Mouse (Mus musculus) CH12F3 (cell line): ENCODE results near the gene Igf1r.

Experiments
- in situ Hi-C: fragments of 300-500 bp; cut with MboI; formaldehyde crosslinking; loops from 2 replicates; pipeline ENCODE4 v1.14.3; 2020; ENCODE audit warnings: low sequenced_read_pairs

Gene Igf1r

DNA sequence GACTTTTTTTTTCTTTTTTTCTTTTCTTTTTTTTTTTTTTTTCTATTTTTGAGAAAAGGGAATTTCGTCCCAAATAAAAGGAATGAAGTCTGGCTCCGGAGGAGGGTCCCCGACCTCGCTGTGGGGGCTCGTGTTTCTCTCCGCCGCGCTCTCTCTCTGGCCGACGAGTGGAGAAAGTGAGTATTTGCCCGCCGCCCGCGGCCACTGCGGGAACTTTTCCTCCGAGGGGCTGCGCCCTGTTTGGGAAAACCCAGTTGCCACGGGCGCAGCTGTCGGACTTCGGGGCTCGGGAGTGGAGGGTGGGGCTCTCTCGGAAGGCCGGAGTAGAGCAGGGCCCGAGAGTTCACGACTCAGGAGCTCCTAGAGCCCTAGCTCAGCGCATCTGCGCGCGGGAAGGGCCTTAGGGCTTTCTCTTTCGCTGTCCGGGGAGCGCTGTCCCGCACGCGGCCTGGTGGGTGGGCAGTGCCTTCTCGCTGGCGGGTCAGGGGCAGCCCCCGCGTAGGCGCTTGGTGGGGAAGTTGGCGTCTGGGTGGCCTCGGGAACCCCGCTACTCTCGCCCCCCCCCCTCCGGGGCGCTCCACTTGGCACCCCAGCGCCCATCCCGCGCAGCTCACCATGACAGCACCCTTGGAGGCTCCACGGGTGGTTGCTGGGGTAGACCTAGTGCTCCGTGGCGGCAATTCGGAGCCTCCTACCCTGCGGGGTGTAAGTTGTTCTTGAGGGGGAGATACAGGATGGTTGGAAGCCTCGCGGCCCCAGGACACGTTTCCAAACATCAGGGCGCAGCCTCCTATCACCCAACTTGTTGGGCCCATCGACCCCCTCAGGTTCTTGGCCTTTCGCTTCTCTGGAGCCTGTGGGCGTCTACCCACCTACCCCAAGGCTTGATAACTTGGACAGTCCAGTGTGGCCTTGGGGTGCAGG, at the start of gene Igf1r:
Gene Igf1r (plus strand): TSS at position 51 of the 924 bp plus-strand sequence.
- in situ Hi-C loops: no loop called here

DNA sequence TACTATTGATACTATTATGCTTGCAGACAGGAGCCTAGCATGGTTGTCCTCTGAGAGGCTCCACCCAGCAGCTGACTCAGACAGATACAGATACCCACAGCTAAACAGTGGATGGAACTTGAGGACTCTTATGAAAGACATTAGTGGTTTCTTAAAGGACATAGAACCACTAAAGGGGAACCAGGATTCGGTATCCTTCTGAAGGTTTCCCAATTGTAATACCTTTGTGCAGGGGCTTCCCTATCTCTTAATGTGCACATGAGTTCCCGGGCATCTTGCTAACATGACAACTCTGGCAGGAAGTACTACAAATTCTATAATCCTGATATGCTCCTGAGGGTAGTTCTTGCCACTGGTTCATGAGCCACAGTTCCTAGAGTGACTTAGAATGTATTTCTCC, 46.3 kb upstream of the Igf1r start:
- in situ Hi-C loops: no loop called here

DNA sequence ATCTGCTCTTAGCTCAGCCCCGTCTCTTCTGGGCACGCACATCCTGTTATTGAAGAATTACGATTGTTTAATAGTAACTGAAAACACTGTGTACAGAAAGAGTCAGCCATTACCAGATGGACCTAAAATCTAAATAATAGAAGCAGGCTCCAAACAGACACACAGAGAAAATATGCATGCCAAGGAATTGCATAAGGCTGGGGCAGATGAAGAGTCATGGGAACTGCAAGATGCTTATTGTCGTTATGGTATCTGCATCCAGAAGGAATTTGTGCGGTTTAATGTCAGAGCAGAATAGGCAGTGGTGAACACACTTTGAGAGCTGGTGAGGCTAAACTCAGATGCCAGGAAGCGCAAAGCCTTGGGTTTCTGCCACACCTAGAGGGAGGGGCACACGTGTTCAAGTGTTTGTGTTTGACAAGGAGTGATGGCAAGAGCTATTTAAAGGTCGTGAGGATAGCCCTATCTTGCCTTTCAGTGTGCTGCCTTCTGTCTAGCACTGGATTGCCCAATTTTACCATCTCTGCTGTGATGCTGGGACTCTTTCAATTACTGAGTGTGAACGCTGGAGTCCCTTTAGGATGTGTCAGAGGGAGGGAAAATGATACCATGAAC, 44.7 kb upstream of the Igf1r start:
- in situ Hi-C loops: no loop called here

DNA sequence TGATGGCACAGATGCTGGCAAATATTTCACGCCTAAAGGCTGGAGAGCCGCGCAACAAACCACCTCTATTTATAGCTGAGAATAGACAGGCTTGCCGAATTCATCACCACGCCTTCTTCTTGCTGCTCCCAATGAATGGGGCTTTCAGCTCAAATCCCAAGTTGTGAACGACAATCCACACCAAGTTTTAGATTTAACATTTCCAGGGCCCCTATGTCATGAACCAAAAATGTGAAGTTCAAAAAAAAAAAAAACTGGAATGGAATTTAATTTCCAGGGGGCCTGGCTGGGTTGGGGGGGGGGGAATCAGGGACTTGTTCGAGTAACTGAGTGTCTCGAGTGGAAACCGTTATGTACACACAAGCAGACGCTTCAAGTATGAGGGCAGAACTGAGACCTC, 42.1 kb upstream of the Igf1r start:
- in situ Hi-C loops: no loop called here

DNA sequence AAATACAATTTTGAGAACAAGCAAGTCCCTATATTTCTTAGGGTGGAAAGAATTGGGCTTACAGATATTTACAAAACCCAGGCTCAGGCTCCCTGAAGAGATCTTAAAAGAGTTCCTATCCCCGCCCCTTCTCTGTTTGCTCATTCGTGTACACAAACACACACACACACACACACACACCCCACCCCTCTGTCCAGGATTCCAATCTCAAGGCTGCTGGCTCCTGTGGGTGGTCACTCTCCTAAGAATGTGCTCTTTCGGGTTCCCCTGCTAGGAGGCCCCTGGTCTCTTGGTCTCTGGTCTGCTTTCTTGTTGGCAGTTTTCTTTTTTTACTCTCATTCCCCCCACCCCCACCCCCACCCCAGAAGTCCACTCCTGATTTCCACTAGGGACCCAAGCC, 41.7 kb upstream of the Igf1r start:
- in situ Hi-C loops: no loop called here

DNA sequence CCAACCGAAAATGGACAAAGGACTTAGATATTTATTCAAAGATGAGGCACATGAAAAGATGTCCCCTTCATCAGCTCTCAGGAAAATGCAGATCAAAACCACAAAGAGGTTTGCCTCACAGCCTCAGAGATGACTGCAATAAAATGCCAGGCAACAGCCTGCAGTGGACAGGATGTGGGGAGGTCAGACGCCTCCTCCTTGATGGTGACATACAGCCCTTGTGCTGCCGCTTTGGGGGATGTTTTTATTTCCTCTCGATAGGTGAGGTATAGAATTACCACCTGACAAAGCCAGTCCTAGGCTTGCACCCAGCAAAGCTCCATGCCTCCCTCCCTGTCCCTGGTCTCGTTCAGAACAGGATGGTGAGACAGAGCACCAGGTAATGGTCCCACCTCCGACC, 40.8 kb upstream of the Igf1r start:
- in situ Hi-C loops: no loop called here

DNA sequence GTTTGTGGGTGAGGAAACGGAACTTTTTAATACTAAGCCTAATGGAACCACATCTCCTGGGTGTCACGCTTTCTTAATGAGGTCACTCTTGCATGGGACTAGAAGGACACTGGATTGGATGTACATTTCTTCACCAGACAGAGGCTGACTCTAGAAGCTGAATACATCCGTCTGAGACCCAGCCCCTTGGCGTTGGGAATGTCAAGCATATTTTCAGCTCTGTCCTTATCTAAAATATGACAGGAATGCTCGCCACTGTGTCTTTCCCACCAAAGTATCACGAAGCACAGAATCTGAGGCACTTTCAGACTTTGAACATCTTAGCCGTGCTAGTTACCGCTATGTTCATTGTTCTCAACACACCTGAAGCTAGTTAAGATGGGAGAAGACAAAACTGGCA, 35.7 kb upstream of the Igf1r start:
- in situ Hi-C loops: no loop called here

DNA sequence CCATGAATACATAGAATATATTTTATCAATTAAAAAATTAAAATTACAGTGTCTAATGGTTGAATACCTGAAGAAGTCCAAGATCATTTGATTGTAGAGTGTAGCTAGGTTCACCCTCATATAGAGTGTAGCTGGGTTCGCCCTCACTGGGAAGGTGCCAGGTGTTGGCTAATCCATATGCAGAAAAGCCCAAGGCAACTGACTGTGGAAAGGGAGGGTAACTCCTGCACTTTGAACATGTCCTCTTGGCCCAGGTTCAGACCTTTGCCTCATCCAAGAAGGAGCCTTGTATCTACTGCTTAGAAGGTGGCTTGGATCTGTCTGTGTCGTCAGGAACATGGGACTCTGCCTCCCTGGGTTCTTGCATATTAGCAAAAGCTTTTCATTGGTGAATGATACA, 34.9 kb upstream of the Igf1r start:
- in situ Hi-C loops: no loop called here

DNA sequence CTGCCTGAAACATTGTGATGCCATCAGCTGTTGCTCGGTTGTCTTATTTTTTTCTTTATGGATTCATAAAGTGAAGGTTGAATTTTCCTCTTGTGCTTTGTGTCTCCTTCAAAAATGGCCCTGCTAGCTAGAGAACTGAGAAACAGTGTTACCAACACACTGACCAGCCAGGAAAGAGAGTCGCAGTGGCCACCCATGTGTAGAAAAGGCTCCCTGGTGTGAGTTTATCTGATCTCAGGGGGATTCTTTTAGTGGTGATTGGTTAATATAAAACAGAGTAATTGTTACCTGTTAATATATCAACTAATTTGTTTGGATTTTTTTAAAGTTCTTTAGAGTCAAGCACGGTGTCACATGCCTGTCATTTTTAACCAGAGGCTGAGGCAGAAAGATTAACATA, 33.2 kb upstream of the Igf1r start:
- in situ Hi-C loops: no loop called here

DNA sequence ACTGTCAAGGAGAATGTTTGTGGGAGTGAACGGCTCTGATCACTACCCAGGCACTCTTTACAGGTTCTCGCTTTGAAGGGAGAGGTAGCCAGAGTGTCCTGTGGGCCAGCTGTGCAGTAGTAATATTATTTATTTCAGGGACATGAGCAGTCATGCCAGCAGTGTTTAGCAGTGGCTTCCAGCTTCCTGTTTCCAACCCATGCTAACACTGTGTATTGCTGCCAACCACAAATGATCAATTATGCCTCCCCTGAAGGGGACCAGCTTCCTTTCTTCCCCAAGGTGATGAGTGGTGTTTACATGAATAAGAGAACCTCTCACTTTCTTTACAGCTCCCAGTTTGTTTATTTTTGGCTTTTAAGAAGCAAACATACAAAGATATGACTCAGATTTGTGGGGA, 28.4 kb upstream of the Igf1r start:
- in situ Hi-C loops: no loop called here

DNA sequence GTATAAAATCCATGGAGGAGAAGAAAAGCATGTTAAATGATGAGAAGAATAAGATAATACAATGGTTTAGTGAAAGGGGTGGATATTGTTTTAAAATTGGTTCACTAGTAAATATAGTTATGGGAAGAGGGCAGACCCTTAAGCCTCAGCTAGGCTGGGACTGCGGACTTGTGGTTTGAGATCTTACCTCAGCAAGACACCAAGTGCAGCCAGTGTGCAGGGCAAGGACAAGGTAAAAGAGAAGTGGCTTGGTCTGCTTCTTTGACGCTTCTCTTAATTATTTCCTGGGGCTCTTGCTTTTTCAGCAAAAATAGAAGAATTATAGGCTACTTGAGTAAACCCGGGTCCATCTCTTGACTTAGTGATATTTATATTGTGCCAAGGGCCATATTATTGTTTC, 22.5 kb upstream of the Igf1r start:
- in situ Hi-C loops: no loop called here

DNA sequence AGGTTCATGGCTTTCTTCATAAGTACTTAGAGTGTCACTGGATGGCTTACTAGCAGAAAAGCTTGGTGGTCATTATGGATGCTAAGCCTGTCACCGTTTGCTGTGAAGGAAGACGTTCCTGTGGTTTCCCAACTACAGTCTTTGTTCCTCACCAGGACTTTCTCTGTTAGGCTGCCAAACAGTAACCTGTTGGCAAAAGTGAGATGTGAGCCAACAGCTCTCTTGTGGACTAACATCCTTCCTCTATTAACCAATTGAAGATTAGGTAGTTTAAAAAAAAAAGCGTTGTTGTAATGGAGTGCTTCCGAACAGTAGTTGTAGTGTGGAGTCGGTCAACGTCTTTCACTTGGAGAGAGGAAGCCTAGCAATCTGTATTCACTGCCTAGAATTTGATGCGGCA, 15.8 kb upstream of the Igf1r start:
- in situ Hi-C loops: no loop called here

DNA sequence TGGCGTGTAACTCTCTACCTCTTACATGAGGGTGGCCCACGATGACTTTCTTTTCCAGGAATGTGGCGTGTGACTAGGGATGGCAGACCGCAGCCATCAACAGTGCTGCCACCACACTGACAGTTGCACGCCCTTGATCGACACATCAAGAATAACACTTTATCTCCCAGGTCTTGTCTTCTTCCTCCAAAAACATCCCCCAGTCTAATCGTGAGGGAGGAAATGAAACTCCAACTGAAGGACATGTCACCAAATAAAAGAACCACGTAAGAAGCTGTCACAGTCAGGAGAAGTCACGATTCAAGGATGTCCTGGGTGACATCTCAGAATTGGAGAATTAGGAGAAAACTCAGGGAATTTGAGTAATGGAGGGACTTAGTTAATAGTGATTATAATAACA, 8.8 kb upstream of the Igf1r start:
- in situ Hi-C loops: no loop called here

DNA sequence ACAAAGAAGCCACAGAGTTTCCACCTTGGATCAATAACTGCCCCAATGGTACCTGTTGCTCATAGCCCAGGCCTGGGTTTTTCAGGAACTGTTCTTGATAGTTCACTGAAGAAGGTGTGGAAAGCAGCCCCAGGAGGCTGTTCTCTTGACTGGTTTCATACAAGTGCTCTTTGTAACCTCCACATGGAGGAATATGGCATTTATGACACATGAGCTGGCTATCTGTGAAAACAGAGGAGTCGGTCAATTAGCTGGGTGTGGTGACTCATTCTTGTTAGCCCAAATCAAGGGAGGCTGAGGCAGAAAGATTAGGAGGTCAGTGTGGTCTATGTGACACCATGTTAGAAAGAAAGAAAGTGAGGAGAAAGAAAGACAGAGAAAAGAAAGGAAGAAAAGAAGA, 5.7 kb upstream of the Igf1r start:
- in situ Hi-C loops: no loop called here

DNA sequence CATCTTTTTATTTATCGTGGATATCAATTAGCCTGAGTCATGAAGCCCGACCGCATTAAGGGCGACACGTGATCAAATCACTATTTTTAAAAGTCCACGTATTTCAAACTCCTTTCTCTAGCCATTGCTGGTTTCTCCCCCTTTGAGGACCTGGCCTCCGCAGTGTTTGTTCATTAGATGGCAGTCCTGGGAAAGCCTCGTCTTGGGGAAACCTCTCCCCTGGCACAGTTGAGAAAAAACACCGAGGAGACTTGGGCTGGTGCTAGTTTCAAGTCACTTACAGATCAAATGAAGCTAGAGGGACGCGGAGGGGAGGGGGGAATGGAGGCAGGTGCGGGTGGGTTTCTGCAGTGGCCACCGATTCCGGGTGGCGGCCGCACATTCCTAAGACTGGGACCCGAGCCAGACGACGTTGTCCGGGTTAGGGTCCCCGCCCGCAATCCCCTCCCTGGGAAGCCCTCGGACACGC, 2.2 kb upstream of the Igf1r start:
- in situ Hi-C loops: no loop called here

DNA sequence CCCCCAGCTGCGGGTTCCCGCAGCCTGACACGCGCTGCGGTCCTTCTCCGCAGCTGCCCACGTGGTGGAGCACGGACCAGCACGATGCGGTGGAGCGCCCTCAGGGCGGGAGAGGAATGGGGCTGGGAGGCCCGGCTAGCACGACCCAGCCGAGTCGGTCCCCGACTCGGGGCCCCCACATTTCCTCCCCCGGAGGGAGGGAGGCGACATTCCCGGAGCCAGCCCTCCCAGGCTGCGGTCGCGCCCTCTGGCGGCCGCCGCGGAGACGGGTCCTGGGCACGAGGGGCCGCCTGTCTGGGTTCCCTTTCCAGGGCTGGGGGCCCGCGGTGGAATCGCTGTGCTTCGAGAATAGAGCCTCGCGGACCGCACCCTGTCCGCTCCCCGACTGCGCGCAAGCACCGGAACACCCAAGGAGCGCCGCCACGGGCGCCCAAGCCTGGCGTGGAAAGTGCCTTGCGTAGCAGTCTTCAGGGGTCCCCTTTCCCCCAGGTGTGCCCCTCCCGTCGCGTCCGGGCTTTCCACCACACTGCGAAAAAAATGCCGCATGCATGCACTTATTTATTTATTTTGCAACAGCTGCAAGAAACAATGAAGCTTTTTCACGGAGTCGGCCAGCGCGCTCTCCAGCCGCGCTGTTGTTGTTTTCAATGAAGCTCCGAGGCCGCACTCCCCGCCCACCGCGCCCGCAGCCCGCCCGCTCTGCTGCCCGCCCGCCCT, 1.7 kb upstream of the Igf1r start:
- in situ Hi-C loops: no loop called here

DNA sequence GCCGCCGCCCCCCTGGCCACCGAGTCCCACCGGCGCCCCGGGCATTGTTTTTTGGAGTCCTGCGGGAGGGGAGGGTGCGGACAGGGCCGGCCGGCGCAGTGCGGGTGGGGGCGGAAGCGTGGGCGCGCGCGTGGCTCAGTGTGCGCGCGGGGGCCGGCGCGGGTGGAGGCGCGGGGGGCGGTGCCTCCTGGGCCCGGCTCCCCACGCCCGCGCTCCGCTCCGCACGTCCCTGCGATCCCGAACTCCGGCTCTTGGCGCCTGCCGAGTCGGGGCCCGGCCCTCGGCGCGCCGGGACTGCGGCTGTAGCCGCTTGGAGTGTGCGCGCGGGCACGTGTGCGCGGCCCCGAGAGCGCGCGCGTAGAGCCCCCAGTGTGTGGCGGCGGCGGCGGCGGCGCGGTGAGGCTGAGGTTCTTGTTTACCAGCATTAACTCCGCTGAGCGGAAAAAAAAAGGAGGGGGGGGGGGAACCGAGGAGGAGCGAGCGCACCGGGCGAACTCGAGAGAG, 1.0 kb upstream of the Igf1r start:
- in situ Hi-C loops: no loop called here

DNA sequence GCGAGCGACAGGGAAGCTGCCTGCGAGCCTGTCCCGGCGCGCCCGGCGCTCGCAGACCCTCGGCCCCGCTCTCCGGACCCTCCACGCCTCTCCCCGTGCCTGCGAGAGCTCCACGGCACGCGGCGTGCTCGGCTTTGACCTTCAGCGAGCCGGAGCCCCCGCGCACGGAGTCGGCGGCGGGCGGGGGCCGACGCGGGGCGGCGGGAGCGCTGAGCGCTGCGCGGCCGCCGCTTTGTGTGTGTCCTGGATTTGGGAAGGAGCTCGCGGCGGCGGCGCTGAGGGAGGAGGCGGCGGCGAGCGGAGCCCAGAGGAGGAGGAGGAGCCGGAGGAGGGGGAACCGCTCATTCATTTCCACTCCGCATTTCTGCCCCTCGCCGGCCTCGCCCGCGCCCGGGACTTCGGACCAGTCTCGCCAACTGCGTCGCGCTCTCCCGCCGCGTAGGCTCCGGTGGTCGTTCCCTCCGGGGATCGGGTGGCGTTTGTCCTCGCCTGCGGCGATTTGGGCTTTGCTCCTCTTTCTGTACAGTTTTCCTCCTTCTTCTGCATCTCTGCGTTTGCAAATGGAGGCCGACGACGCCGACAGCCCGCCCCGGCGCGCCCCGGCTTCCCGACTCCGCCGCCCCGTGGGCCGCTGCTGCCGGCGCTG, 468 bp upstream of the Igf1r start:
- in situ Hi-C loops: no loop called here

DNA sequence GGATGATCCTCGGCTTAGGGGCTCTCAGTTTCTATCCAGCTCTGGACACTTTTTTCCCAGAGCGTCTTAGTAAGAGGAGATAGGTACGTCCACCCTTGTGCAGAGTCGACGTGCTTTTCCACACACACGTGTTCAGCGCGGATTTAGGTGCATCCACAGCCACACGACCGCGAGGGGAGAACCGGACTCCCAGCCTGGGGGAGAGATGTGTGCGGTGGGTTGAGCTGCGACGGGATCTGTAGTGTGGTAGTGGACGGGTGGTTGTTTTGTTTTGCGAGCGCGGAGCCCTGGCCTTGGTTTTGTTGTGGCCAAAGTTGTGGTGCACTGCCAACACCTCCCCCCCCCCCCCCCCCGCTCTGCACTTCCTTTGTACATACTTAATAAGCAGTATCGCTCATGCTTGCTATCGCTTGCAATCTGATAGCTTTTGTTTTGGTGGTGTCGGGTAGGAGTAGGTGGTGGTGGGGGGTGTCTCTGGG, 1.2 kb downstream of the Igf1r start:
- in situ Hi-C loops: no loop called here

DNA sequence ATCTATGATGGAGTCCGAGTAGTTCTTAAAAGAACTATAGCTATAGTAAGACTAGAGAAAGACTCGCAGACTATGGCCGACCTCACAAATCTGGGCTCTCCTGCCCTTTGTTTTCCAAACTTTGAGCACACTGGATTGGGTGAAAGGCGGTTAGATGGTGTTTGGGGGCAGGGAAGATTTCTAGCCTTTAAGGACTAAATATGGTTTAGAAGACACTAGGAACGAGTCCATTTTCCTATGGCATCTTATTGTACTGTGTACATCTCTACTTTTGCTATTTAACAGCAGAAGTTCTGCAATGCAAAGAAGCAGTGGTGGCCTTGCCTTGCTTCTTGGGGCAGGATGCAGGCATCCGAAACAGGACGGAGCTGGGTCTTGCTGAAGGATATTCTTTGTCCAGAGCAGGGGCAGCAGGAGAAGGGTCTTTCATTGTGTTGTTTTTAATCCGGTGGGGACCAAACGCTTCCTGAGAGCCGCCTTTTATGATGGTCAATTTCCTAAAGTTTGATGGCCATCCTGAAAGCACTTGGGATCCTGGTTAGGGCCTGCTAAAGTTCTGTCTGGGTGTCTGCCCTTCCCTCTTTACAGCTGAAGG, 2.1 kb downstream of the Igf1r start:
- in situ Hi-C loops: no loop called here

DNA sequence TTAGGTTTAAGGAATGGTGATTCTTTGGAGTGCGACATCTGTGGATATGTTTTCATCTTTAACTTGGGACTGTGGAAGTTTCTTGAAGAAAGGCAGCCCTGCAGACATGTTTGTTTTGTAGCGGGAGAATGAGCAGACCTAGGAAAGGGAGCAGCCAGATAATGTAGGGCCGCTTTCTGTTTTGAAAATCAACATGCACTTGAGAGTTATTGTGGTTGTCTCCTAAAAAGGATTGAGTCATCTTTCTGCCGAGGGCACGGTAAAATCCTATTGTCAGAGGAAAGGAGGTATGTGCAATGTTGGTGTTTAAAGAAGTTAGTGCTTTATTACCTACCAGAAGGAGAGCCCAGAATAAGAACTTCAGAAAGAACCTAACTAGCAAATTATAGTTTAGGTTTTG, 2.6 kb downstream of the Igf1r start:
- in situ Hi-C loops: no loop called here
